In genomic region chr2:119619002-119619401, GRCm38 (mm10) we compare ENCODE assay signal across 8 mouse cellular contexts. TPM values are rescaled to one million over a fixed set of nuclear protein-coding genes. Genes with fewer than 3 reads are reported as not detected.
DNase-seq lines count a peak whose midpoint lies in the region; ATAC-seq and TF ChIP-seq lines count a peak whose summit lies in the region.
"Not testable (repeated sequence)": the region's sequence is repeated elsewhere in the genome, so short reads cannot be mapped to it uniquely, and the experiment has no call there.

No protein-coding gene starts in this region.

- TF ChIP-seq CTCF in bone marrow macrophage, adult 2 months (IDR thresholded peaks at IDR 0.05; ENCODE audit: low read depth, low read length); hindbrain, postnatal 0 days (IDR thresholded peaks at IDR 0.05; ENCODE audit: low read depth); liver, postnatal 0 days (IDR thresholded peaks at IDR 0.05; ENCODE audit: low read depth): not testable (repeated sequence)

- 33% methylated on average over 6 of the region's 6 CpGs for WGBS in forebrain, embryonic 10.5 days
- WGBS in heart, embryonic 12.5 days = 12% methylated on average over 6 of the region's 6 CpGs
- 6% methylated on average over 6 of the region's 6 CpGs for WGBS in hindbrain, postnatal 0 days
- 22% methylated on average over 6 of the region's 6 CpGs for WGBS in limb, embryonic 10.5 days
- 5% methylated on average over 6 of the region's 6 CpGs for WGBS in liver, postnatal 0 days (ENCODE audit: insufficient replicate concordance)
- 6% methylated on average over 6 of the region's 6 CpGs for WGBS in midbrain, embryonic 15.5 days
- WGBS in stomach, embryonic 15.5 days = 8% methylated on average over 6 of the region's 6 CpGs

- H3K4me3 ChIP-seq in bone marrow macrophage, adult 2 months (ENCODE audit: insufficient read depth, low read length) = peak overlapping the region; percentile 84
- peak overlapping the region; percentile 91 for H3K4me3 ChIP-seq in forebrain, embryonic 10.5 days
- H3K4me3 ChIP-seq in heart, embryonic 12.5 days = peak overlapping the region; percentile 77
- peak overlapping the region; percentile 88 for H3K4me3 ChIP-seq in hindbrain, postnatal 0 days (ENCODE audit: low read length)
- H3K4me3 ChIP-seq in limb, embryonic 10.5 days = peak overlapping the region; percentile 88
- H3K4me3 ChIP-seq in liver, postnatal 0 days (ENCODE audit: low read depth, low read length) = peak overlapping the region; percentile 78
- peak overlapping the region; percentile 86 for H3K4me3 ChIP-seq in midbrain, embryonic 15.5 days
- H3K4me3 ChIP-seq in stomach, embryonic 15.5 days (replicated peaks) = peak overlapping the region; percentile 90

- peaks cover 33% of the 10 kb centered on the region for H3K36me3 ChIP-seq in forebrain, embryonic 10.5 days (replicated peaks)
- not testable (repeated sequence) for H3K36me3 ChIP-seq in heart, embryonic 12.5 days; hindbrain, postnatal 0 days (ENCODE audit: insufficient read depth, low read length); midbrain, embryonic 15.5 days (replicated peaks); stomach, embryonic 15.5 days
- H3K36me3 ChIP-seq in limb, embryonic 10.5 days = peaks cover 23% of the 10 kb centered on the region
- H3K36me3 ChIP-seq in liver, postnatal 0 days (replicated peaks; ENCODE audit: insufficient read depth, low read length) = peaks cover 12% of the 10 kb centered on the region

- not testable (repeated sequence) for TF ChIP-seq POLR2A in bone marrow macrophage, adult 2 months (IDR thresholded peaks at IDR 0.05; ENCODE audit: borderline replicate concordance, low read depth, low read length)

- DNase-seq in forebrain, embryonic 10.5 days (ENCODE audit: extremely low spot score, low spot score); hindbrain, postnatal 0 days (ENCODE audit: low spot score); limb, embryonic 10.5 days (ENCODE audit: low spot score); liver, postnatal 0 days: not testable (repeated sequence)

- not testable (repeated sequence) for H3K27me3 ChIP-seq in forebrain, embryonic 10.5 days (ENCODE audit: poor library complexity, severe bottlenecking); heart, embryonic 12.5 days (replicated peaks); hindbrain, postnatal 0 days (ENCODE audit: insufficient read depth, low read length); limb, embryonic 10.5 days (ENCODE audit: low read depth, poor library complexity, severe bottlenecking); liver, postnatal 0 days (ENCODE audit: insufficient read depth, low read length); midbrain, embryonic 15.5 days (replicated peaks); stomach, embryonic 15.5 days (replicated peaks)

- H3K27ac ChIP-seq in bone marrow macrophage, adult 2 months (ENCODE audit: insufficient read depth, low read depth, low read length) = peak overlapping the region; percentile 44
- H3K27ac ChIP-seq in forebrain, embryonic 10.5 days = peak overlapping the region; percentile 96
- H3K27ac ChIP-seq in heart, embryonic 12.5 days (ENCODE audit: poor library complexity, severe bottlenecking) = peak overlapping the region; percentile 46; the same call in 1 of the 2 replicates
- not testable (repeated sequence) for H3K27ac ChIP-seq in hindbrain, postnatal 0 days; midbrain, embryonic 15.5 days
- H3K27ac ChIP-seq in limb, embryonic 10.5 days = peak overlapping the region; percentile 94
- peak overlapping the region; percentile 61 for H3K27ac ChIP-seq in liver, postnatal 0 days (ENCODE audit: low read depth)
- H3K27ac ChIP-seq in stomach, embryonic 15.5 days = peak overlapping the region; percentile 59

- ATAC-seq in heart, embryonic 12.5 days (ENCODE audit: insufficient number of reproducible peaks, low FRiP score); hindbrain, postnatal 0 days; liver, postnatal 0 days; midbrain, embryonic 15.5 days (replicated peaks); stomach, embryonic 15.5 days (ENCODE audit: insufficient read depth, low FRiP score, low read depth): not testable (repeated sequence)

- H3K4me2 ChIP-seq in heart, embryonic 12.5 days = peak overlapping the region; percentile 82
- H3K4me2 ChIP-seq in hindbrain, postnatal 0 days (ENCODE audit: low read depth, low read length) = peak overlapping the region; percentile 78
- H3K4me2 ChIP-seq in liver, postnatal 0 days (ENCODE audit: low read depth, low read length) = peak overlapping the region; percentile 75
- H3K4me2 ChIP-seq in midbrain, embryonic 15.5 days = peak overlapping the region; percentile 100
- H3K4me2 ChIP-seq in stomach, embryonic 15.5 days = peak overlapping the region; percentile 82

- not testable (repeated sequence) for TF ChIP-seq EP300 in liver, postnatal 0 days (IDR thresholded peaks at IDR 0.05; ENCODE audit: low read depth)

- H3K4me1 ChIP-seq in bone marrow macrophage, adult 2 months (ENCODE audit: control insufficient read depth, insufficient read depth, low read length); hindbrain, postnatal 0 days (ENCODE audit: insufficient read depth, low read length); liver, postnatal 0 days (ENCODE audit: insufficient read depth); stomach, embryonic 15.5 days: not testable (repeated sequence)
- peaks cover 35% of the 10 kb centered on the region for H3K4me1 ChIP-seq in forebrain, embryonic 10.5 days
- peaks cover 21% of the 10 kb centered on the region for H3K4me1 ChIP-seq in heart, embryonic 12.5 days (replicated peaks)
- peaks cover 23% of the 10 kb centered on the region for H3K4me1 ChIP-seq in limb, embryonic 10.5 days
- peaks cover 23% of the 10 kb centered on the region for H3K4me1 ChIP-seq in midbrain, embryonic 15.5 days

- peak overlapping the region; percentile 75 for H3K9ac ChIP-seq in heart, embryonic 12.5 days
- peak overlapping the region; percentile 54; the same call in 1 of the 2 replicates for H3K9ac ChIP-seq in hindbrain, postnatal 0 days (replicated peaks; ENCODE audit: low read length)
- peak overlapping the region; percentile 79 for H3K9ac ChIP-seq in liver, postnatal 0 days (replicated peaks)
- H3K9ac ChIP-seq in midbrain, embryonic 15.5 days = not testable (repeated sequence)
- peak overlapping the region; percentile 39; the same call in 1 of the 2 replicates for H3K9ac ChIP-seq in stomach, embryonic 15.5 days

- not testable (repeated sequence) for H3K9me3 ChIP-seq in forebrain, embryonic 10.5 days; heart, embryonic 12.5 days (replicated peaks); hindbrain, postnatal 0 days (ENCODE audit: low read length); limb, embryonic 10.5 days (replicated peaks); liver, postnatal 0 days (ENCODE audit: low read length); midbrain, embryonic 15.5 days; stomach, embryonic 15.5 days

RNA-seq across cellular contexts. Expression of gene Oip5, which starts 0.7 kb away (rescaled TPM):
- 9.9 and 10.1 TPM in 2 replicates for polyA plus RNA-seq in bone marrow macrophage, adult 2 months (2012; ENCODE audit: insufficient read depth, insufficient read length, missing spikeins)
- polyA plus RNA-seq in forebrain, embryonic 10.5 days (2016; fragmentation: Nextera tagmentation; extraction: Ambion mirVana) = 43.2 and 47.5 TPM in 2 replicates
- 24.3 and 28.3 TPM in 2 replicates for polyA plus RNA-seq in heart, embryonic 12.5 days (2016; fragmentation: Nextera tagmentation; extraction: Ambion mirVana)
- total RNA-seq in hindbrain, postnatal 0 days (2014; rRNA removed) = 5.8 and 6.2 TPM in 2 replicates
- polyA plus RNA-seq in hindbrain, postnatal 0 days (2015; fragmentation: Nextera tagmentation; extraction: Ambion mirVana) = 6.0 and 6.4 TPM in 2 replicates
- 35.4 and 38.7 TPM in 2 replicates for polyA plus RNA-seq in limb, embryonic 10.5 days (2016; fragmentation: Nextera tagmentation; extraction: Ambion mirVana)
- 14.3 and 16.5 TPM in 2 replicates for polyA plus RNA-seq in liver, postnatal 0 days (2015; fragmentation: Nextera tagmentation; extraction: Ambion mirVana)
- polyA plus RNA-seq in midbrain, embryonic 15.5 days (2015; fragmentation: Nextera tagmentation; extraction: Ambion mirVana) = 3.1 and 4.6 TPM in 2 replicates
- polyA plus RNA-seq in stomach, embryonic 15.5 days (2015; fragmentation: Nextera tagmentation; extraction: Ambion mirVana) = 24.2 and 27.1 TPM in 2 replicates

RNA-seq across cellular contexts. Expression of gene Nusap1, which starts 0.9 kb away (rescaled TPM):
- 45.1 and 50.3 TPM in 2 replicates for polyA plus RNA-seq in bone marrow macrophage, adult 2 months (2012; ENCODE audit: insufficient read depth, insufficient read length, missing spikeins)
- 98.4 and 100 TPM in 2 replicates for polyA plus RNA-seq in forebrain, embryonic 10.5 days (2016; fragmentation: Nextera tagmentation; extraction: Ambion mirVana)
- 51.6 and 53.3 TPM in 2 replicates for polyA plus RNA-seq in heart, embryonic 12.5 days (2016; fragmentation: Nextera tagmentation; extraction: Ambion mirVana)
- total RNA-seq in hindbrain, postnatal 0 days (2014; rRNA removed) = 7.1 and 8.4 TPM in 2 replicates
- 13.3 and 13.8 TPM in 2 replicates for polyA plus RNA-seq in hindbrain, postnatal 0 days (2015; fragmentation: Nextera tagmentation; extraction: Ambion mirVana)
- 57.9 and 67.9 TPM in 2 replicates for polyA plus RNA-seq in limb, embryonic 10.5 days (2016; fragmentation: Nextera tagmentation; extraction: Ambion mirVana)
- 45.8 and 48.5 TPM in 2 replicates for polyA plus RNA-seq in liver, postnatal 0 days (2015; fragmentation: Nextera tagmentation; extraction: Ambion mirVana)
- polyA plus RNA-seq in midbrain, embryonic 15.5 days (2015; fragmentation: Nextera tagmentation; extraction: Ambion mirVana) = 10.1 and 11.6 TPM in 2 replicates
- polyA plus RNA-seq in stomach, embryonic 15.5 days (2015; fragmentation: Nextera tagmentation; extraction: Ambion mirVana) = 68.5 and 69.7 TPM in 2 replicates

RNA-seq across cellular contexts. Expression of gene Ndufaf1, which starts 43.6 kb away (rescaled TPM):
- polyA plus RNA-seq in bone marrow macrophage, adult 2 months (2012; ENCODE audit: insufficient read depth, insufficient read length, missing spikeins) = 12.3 and 15.4 TPM in 2 replicates
- polyA plus RNA-seq in forebrain, embryonic 10.5 days (2016; fragmentation: Nextera tagmentation; extraction: Ambion mirVana) = 50.5 and 53.9 TPM in 2 replicates
- 54.8 and 56.7 TPM in 2 replicates for polyA plus RNA-seq in heart, embryonic 12.5 days (2016; fragmentation: Nextera tagmentation; extraction: Ambion mirVana)
- 16.3 and 18.2 TPM in 2 replicates for total RNA-seq in hindbrain, postnatal 0 days (2014; rRNA removed)
- polyA plus RNA-seq in hindbrain, postnatal 0 days (2015; fragmentation: Nextera tagmentation; extraction: Ambion mirVana) = 45.5 and 50.2 TPM in 2 replicates
- polyA plus RNA-seq in limb, embryonic 10.5 days (2016; fragmentation: Nextera tagmentation; extraction: Ambion mirVana) = 53.1 and 56.5 TPM in 2 replicates
- polyA plus RNA-seq in liver, postnatal 0 days (2015; fragmentation: Nextera tagmentation; extraction: Ambion mirVana) = 26.7 and 27.2 TPM in 2 replicates
- 37.0 and 37.5 TPM in 2 replicates for polyA plus RNA-seq in midbrain, embryonic 15.5 days (2015; fragmentation: Nextera tagmentation; extraction: Ambion mirVana)
- polyA plus RNA-seq in stomach, embryonic 15.5 days (2015; fragmentation: Nextera tagmentation; extraction: Ambion mirVana) = 43.0 and 46.3 TPM in 2 replicates

RNA-seq across cellular contexts. Expression of gene Rtf1, which starts 55.9 kb away (rescaled TPM):
- polyA plus RNA-seq in bone marrow macrophage, adult 2 months (2012; ENCODE audit: insufficient read depth, insufficient read length, missing spikeins) = 22.2 and 30.7 TPM in 2 replicates
- polyA plus RNA-seq in forebrain, embryonic 10.5 days (2016; fragmentation: Nextera tagmentation; extraction: Ambion mirVana) = 56.5 and 61.8 TPM in 2 replicates
- 34.2 and 34.7 TPM in 2 replicates for polyA plus RNA-seq in heart, embryonic 12.5 days (2016; fragmentation: Nextera tagmentation; extraction: Ambion mirVana)
- 17.4 and 19.8 TPM in 2 replicates for total RNA-seq in hindbrain, postnatal 0 days (2014; rRNA removed)
- 58.9 and 64.9 TPM in 2 replicates for polyA plus RNA-seq in hindbrain, postnatal 0 days (2015; fragmentation: Nextera tagmentation; extraction: Ambion mirVana)
- polyA plus RNA-seq in limb, embryonic 10.5 days (2016; fragmentation: Nextera tagmentation; extraction: Ambion mirVana) = 55.9 and 65.4 TPM in 2 replicates
- 17.0 and 19.3 TPM in 2 replicates for polyA plus RNA-seq in liver, postnatal 0 days (2015; fragmentation: Nextera tagmentation; extraction: Ambion mirVana)
- polyA plus RNA-seq in midbrain, embryonic 15.5 days (2015; fragmentation: Nextera tagmentation; extraction: Ambion mirVana) = 50.0 and 62.3 TPM in 2 replicates
- polyA plus RNA-seq in stomach, embryonic 15.5 days (2015; fragmentation: Nextera tagmentation; extraction: Ambion mirVana) = 35.8 and 47.4 TPM in 2 replicates
